ENCODE assay signal across 22 mouse cellular contexts in the genomic region with DNA sequence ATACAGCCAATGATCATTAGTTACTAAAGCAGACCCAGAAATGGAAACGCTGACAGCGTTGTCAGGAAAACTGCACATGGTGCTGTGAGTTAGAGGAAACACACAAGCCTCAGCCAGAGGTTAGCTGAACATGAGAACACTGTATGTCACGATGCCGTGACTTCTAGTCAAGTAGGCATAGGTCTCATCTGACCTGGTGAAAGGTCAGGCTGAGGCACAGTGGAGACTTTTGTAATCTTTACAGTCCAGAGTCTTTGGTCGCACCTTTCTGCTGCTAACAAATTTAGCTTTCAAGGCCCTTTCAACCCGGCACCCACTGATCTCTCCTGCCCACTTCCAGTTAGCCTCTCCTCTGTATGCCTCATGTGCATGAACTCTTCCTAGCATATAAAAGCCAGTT.
DNase-seq lines count a peak whose midpoint lies in the region; TF ChIP-seq lines count a peak whose summit lies in the region.
"Had no signal": no experiment of that assay in that cellular context is flagged by ENCODE, and none has a peak within 500 bp of the region (broad histone marks: within the 10 kb centered on the region; RNA-seq: fewer than 3 reads in every experiment).

No protein-coding gene starts in this region.

- H3K4me1 ChIP-seq in liver, adult 2 months (ENCODE audit: control insufficient read depth, insufficient read depth, low read length), result no peaks in the 10 kb centered on the region

- TF ChIP-seq POLR2A in liver, adult 2 months (IDR thresholded peaks at IDR 0.05; ENCODE audit: extremely low read depth, insufficient read depth, low read length), result no peak

- no peak overlapping the region for H3K27ac ChIP-seq in liver, adult 2 months (replicated peaks; ENCODE audit: insufficient read depth, low read depth, low read length)
- H3K27ac ChIP-seq: embryonic facial prominence, embryonic 13.5 days; embryonic facial prominence, embryonic 15.5 days; forebrain, embryonic 10.5 days; forebrain, embryonic 12.5 days had no signal

- TF ChIP-seq CTCF in liver, adult 2 months (IDR thresholded peaks at IDR 0.05; ENCODE audit: low read depth, low read length), result no peak

- no peaks in the 10 kb centered on the region for H3K36me3 ChIP-seq in liver, adult 2 months (ENCODE audit: control insufficient read depth, insufficient read depth, low read length)
- H3K36me3 ChIP-seq: embryonic facial prominence, embryonic 13.5 days; embryonic facial prominence, embryonic 15.5 days; forebrain, embryonic 10.5 days; forebrain, embryonic 12.5 days; G1E had no signal

- no peak overlapping the region for H3K4me3 ChIP-seq in liver, adult 2 months (ENCODE audit: insufficient read depth, low read depth, low read length)
- H3K4me3 ChIP-seq: embryonic facial prominence, embryonic 13.5 days; embryonic facial prominence, embryonic 15.5 days; erythroblast, embryonic 14.5 days; forebrain, embryonic 10.5 days; forebrain, embryonic 12.5 days had no signal

- WGBS in liver, adult 2 months, result 46% methylated on average over 6 of the region's 6 CpGs

- H3K27me3 ChIP-seq in liver, adult 2 months (ENCODE audit: control insufficient read depth, insufficient read depth, low read length), result no peaks in the 10 kb centered on the region
- H3K27me3 ChIP-seq: CH12.LX; embryonic facial prominence, embryonic 13.5 days; embryonic facial prominence, embryonic 15.5 days; forebrain, embryonic 12.5 days; Patski had no signal

- no peaks in the 10 kb centered on the region for H3K79me2 ChIP-seq in liver, adult 2 months (ENCODE audit: control insufficient read depth, insufficient read depth, low read length)

- H3K9ac ChIP-seq in liver, adult 2 months (ENCODE audit: low read depth, low read length), result no peak overlapping the region
- H3K9ac ChIP-seq: embryonic facial prominence, embryonic 13.5 days; embryonic facial prominence, embryonic 15.5 days; forebrain, embryonic 12.5 days had no signal

- peak; percentile 69 for DNase-seq in liver, adult 2 months (ENCODE audit: extremely low read depth, low read depth, low spot score)
- no peak for DNase-seq in liver
- DNase-seq in testis, postnatal 10 days (ENCODE audit: low spot score), result peak; percentile 12
- no peak for DNase-seq in testis, postnatal 14 days (ENCODE audit: low spot score)
- DNase-seq in left cerebral cortex, postnatal 36 days (ENCODE audit: low spot score in 2 of 2), result no peak
- DNase-seq: adrenal gland, adult 8-10 months; adrenal gland, postnatal 14 days; adrenal gland, postnatal 36 days; B cell, adult 2 months; cerebellum, adult 11-12 months; cerebellum, adult 2 months; cerebellum, adult 9-10 months; cerebellum, postnatal 10 days; cerebellum, postnatal 25 days had no signal

- intact Hi-C loops in left cerebral cortex, postnatal 36 days (cut with DNase I), result loop anchor here (5.0 kb wide), 1 partner anchor 150 kb away; no protein-coding TSS in a partner anchor

Comparison
In these comparisons a context has a peak if more than half of its experiments do, and no peak if none do; other contexts are left out.
1. DNase-seq: peak in liver, adult 2 months (single experiment) and testis, postnatal 10 days (single experiment); none in liver (single experiment), testis, postnatal 14 days (single experiment) and left cerebral cortex, postnatal 36 days (0 of 2).